Mouse (Mus musculus) adrenal gland, adult 2 months (tissue): Measurements from ENCODE around the gene Ell2. TPM values are rescaled to one million over a fixed set of nuclear protein-coding genes. Genes with fewer than 3 reads are reported as not detected.

Experiments used
- DNase-seq: peaks from one replicate; pipeline ENCODE4 v3.0.0; 2021
- polyA plus RNA-seq: library from polyadenylated mRNA; depleted of rRNA; stranded (reverse); fragments of >200 nt; gene quantifications from 2 replicates; pipeline ENCODE4 v1.2.3, GENCODE M21; 2012
- total RNA-seq, 2 experiments: library from RNA; stranded (reverse); gene quantifications; 2 replicates each; pipeline ENCODE4 v1.2.3; 2021

Ell2 gene
- total and polyA plus RNA-seq, 3 experiments: 2.2 to 165 (median 49.6) TPM

- DNase-seq: no peak
These were observed 27.1 kb downstream of the Ell2 start for GRCm38 (mm10) chr13:75733594-75734161.

- no peak for DNase-seq
These were observed 27.7 kb downstream of the Ell2 start for GRCm38 (mm10) chr13:75734231-75734630.

GRCm38 (mm10) chr13:75735606-75736005 lies 29.0 kb downstream of the Ell2 start:
- DNase-seq: no peak

GRCm38 (mm10) chr13:75737991-75738390 lies 31.4 kb downstream of the Ell2 start:
- DNase-seq: peak; percentile 15

- DNase-seq: no peak
These were observed 32.0 kb downstream of the Ell2 start for GRCm38 (mm10) chr13:75738536-75738935.

- no peak for DNase-seq
These were observed 32.4 kb downstream of the Ell2 start for GRCm38 (mm10) chr13:75738957-75739356.

GRCm38 (mm10) chr13:75740018-75740417 lies 33.5 kb downstream of the Ell2 start:
- no peak for DNase-seq

- no peak for DNase-seq
These were observed 34.6 kb downstream of the Ell2 start for GRCm38 (mm10) chr13:75741119-75741518.

- no peak for DNase-seq
These were observed 35.5 kb downstream of the Ell2 start for GRCm38 (mm10) chr13:75741736-75742729.

GRCm38 (mm10) chr13:75742970-75743369 lies 36.4 kb downstream of the Ell2 start:
- DNase-seq: no peak

GRCm38 (mm10) chr13:75744065-75744464 lies 37.5 kb downstream of the Ell2 start:
- DNase-seq: no peak

- DNase-seq: no peak
These were observed 38.8 kb downstream of the Ell2 start for GRCm38 (mm10) chr13:75745328-75745727.

GRCm38 (mm10) chr13:75747265-75747664 lies 40.7 kb downstream of the Ell2 start:
- DNase-seq: no peak

GRCm38 (mm10) chr13:75748685-75749084 lies 42.1 kb downstream of the Ell2 start:
- no peak for DNase-seq

- DNase-seq: no peak
These were observed 44.2 kb downstream of the Ell2 start for GRCm38 (mm10) chr13:75750785-75751184.

- DNase-seq: peak; percentile 96
These were observed 45.8 kb downstream of the Ell2 start for GRCm38 (mm10) chr13:75752216-75752938.

GRCm38 (mm10) chr13:75754398-75754797 lies 47.8 kb downstream of the Ell2 start:
- peak; percentile 29 for DNase-seq

GRCm38 (mm10) chr13:75760859-75761548 lies 54.4 kb downstream of the Ell2 start:
- no peak for DNase-seq

GRCm38 (mm10) chr13:75762759-75763158 lies 56.2 kb downstream of the Ell2 start:
- no peak for DNase-seq

GRCm38 (mm10) chr13:75763280-75763679 lies 56.7 kb downstream of the Ell2 start:
- no peak for DNase-seq

GRCm38 (mm10) chr13:75765742-75766141 lies 59.2 kb downstream of the Ell2 start:
- no peak for DNase-seq

- no peak for DNase-seq
These were observed 59.7 kb downstream of the Ell2 start for GRCm38 (mm10) chr13:75766238-75766637.
